Mouse (Mus musculus) forebrain, postnatal 0 days (tissue): ENCODE data around the gene Srrm4. TPM values are rescaled to one million over a fixed set of nuclear protein-coding genes. Genes with fewer than 3 reads are reported as not detected.
"Not testable (repeated sequence)": the region's sequence is repeated elsewhere in the genome, so short reads cannot be mapped to it uniquely, and the experiment has no call there.

Experiments
- ATAC-seq: fragments of 200-750 bp; cut with Nextera tagmentation; 2 replicates; pipeline ENCODE4 v1.8.0; 2017; ENCODE audit warnings: mild to moderate bottlenecking, moderate library complexity
- DNase-seq: peaks from one replicate; pipeline ENCODE4 v3.0.0-alpha.2; 2015
- H3K27ac ChIP-seq: fragments of 300-500 bp; sonication (generic); 2 replicates; pipeline ENCODE4 v1.5.1; 2014; ENCODE audit warnings: low read depth, mild to moderate bottlenecking, antibody characterized with exemption, low read length, moderate library complexity, mixed read lengths
- H3K27me3 ChIP-seq: fragments of 300-500 bp; sonication (generic); 2 replicates; pipeline ENCODE4 v1.6.1; 2014; ENCODE audit warnings: mild to moderate bottlenecking, low read length, mixed read lengths; ENCODE audit not compliant: insufficient read depth
- H3K36me3 ChIP-seq: fragments of 300-500 bp; sonication (generic); 2 replicates; pipeline ENCODE4 v1.6.1; 2014; ENCODE audit warnings: mild to moderate bottlenecking, moderate library complexity; ENCODE audit not compliant: insufficient read depth
- H3K4me1 ChIP-seq: fragments of 300-500 bp; sonication (generic); 2 replicates; pipeline ENCODE4 v1.6.1; 2014; ENCODE audit warnings: antibody characterized with exemption; ENCODE audit not compliant: insufficient read depth
- H3K4me2 ChIP-seq: fragments of 300-500 bp; sonication (generic); 2 replicates; pipeline ENCODE4 v1.6.1; 2014; ENCODE audit warnings: low read depth, mild to moderate bottlenecking, moderate library complexity
- H3K4me3 ChIP-seq: fragments of 300-500 bp; sonication (generic); 2 replicates; pipeline ENCODE4 v1.5.1; 2014; ENCODE audit warnings: low read depth, low read length, mixed read lengths
- H3K9ac ChIP-seq: fragments of 300-500 bp; sonication (generic); 2 replicates; pipeline ENCODE4 v1.6.1; 2014; ENCODE audit warnings: mild to moderate bottlenecking
- H3K9me3 ChIP-seq: fragments of 300-500 bp; sonication (generic); 2 replicates; pipeline ENCODE4 v1.6.1; 2016; ENCODE audit warnings: low read length
- CTCF ChIP-seq: sonication (generic); IDR thresholded peaks from 2 replicates; pipeline ENCODE4 v1.5.1; 2016; ENCODE audit warnings: antibody characterized with exemption, control low read depth, low read depth
- WGBS: fragments of 180-500 bp; shearing (Covaris S2); extraction: QIAGEN DNeasy Blood & Tissue Kit; methylation state at CpG from one replicate; pipeline ENCODE4 v1.1.7; 2014; 5-methylcytosine and 5-hydroxymethylcytosine counted together
- polyA plus RNA-seq: library from polyadenylated mRNA; unstranded; fragments of >200 nt; fragmentation: Nextera tagmentation; extraction: Ambion mirVana; gene quantifications from 2 replicates; pipeline ENCODE4 v1.2.1, GENCODE M21; 2015
- total RNA-seq: library from RNA; depleted of rRNA; stranded (reverse); fragments of >200 nt; gene quantifications from 2 replicates; pipeline ENCODE4 v1.2.3, GENCODE M21; 2014

Srrm4 gene
- total and polyA plus RNA-seq, 2 experiments from 2014 or later = 12.7 to 16.4 TPM

- Histone ChIP-seq H3K9ac (no peak overlapping the region), H3K27ac (no peak overlapping the region), H3K4me1 (no peaks in the 10 kb centered on the region; the same call in 1 of the 2 replicates), H3K27me3 (no peaks in the 10 kb centered on the region), H3K36me3 (peaks cover 4% of the 10 kb centered on the region; the same call in 1 of the 2 replicates), H3K4me2 (no peak overlapping the region), H3K4me3 (no peak overlapping the region), H3K9me3 (no peaks in the 10 kb centered on the region)
- TF ChIP-seq CTCF = no peak
- DNase-seq = no peak
- ATAC-seq = no peak
- 45% methylated on average over 4 of the region's 4 CpGs for WGBS
Observed at GRCm38 (mm10) chr5:116438328-116438727, 153.3 kb downstream of the Srrm4 start.

GRCm38 (mm10) chr5:116436117-116436516, 155.5 kb downstream of the Srrm4 start:
- H3K9ac ChIP-seq = no peak overlapping the region
- no peaks in the 10 kb centered on the region for H3K9me3 ChIP-seq
- no peak overlapping the region for H3K4me2 ChIP-seq
- H3K4me1 ChIP-seq = no peaks in the 10 kb centered on the region
- H3K27ac ChIP-seq = no peak overlapping the region
- ATAC-seq = no peak
- H3K36me3 ChIP-seq = no peaks in the 10 kb centered on the region
- no peak overlapping the region for H3K4me3 ChIP-seq
- DNase-seq = no peak
- no peaks in the 10 kb centered on the region for H3K27me3 ChIP-seq
- TF ChIP-seq CTCF = no peak

GRCm38 (mm10) chr5:116434976-116435850, 156.4 kb downstream of the Srrm4 start:
- WGBS = 48% methylated on average over 13 of the region's 13 CpGs
- Histone ChIP-seq H3K9ac (no peak overlapping the region), H3K4me2 (no peak overlapping the region), H3K4me3 (no peak overlapping the region), H3K27ac (no peak overlapping the region), H3K4me1 (no peaks in the 10 kb centered on the region), H3K9me3 (no peaks in the 10 kb centered on the region), H3K36me3 (no peaks in the 10 kb centered on the region), H3K27me3 (no peaks in the 10 kb centered on the region)
- ATAC-seq (no peak), DNase-seq (no peak)
- TF ChIP-seq CTCF = no peak

- Histone ChIP-seq H3K36me3 (no peaks in the 10 kb centered on the region), H3K4me1 (no peaks in the 10 kb centered on the region), H3K9me3 (no peaks in the 10 kb centered on the region), H3K4me2 (no peak overlapping the region), H3K4me3 (no peak overlapping the region), H3K27me3 (no peaks in the 10 kb centered on the region), H3K27ac (no peak overlapping the region), H3K9ac (no peak overlapping the region)
- no peak for DNase-seq
- TF ChIP-seq CTCF = no peak
- WGBS = 57% methylated on average over 7 of the region's 7 CpGs
- ATAC-seq = no peak
Observed at GRCm38 (mm10) chr5:116432871-116433270, 158.7 kb downstream of the Srrm4 start.

GRCm38 (mm10) chr5:116426701-116427100, 164.9 kb downstream of the Srrm4 start:
- no peak for ATAC-seq
- no peak overlapping the region for H3K9ac ChIP-seq
- no peaks in the 10 kb centered on the region for H3K36me3 ChIP-seq
- no peaks in the 10 kb centered on the region for H3K9me3 ChIP-seq
- 83% methylated on average over 2 of the region's 2 CpGs for WGBS
- no peak for DNase-seq
- H3K4me3 ChIP-seq = no peak overlapping the region
- H3K27me3 ChIP-seq = no peaks in the 10 kb centered on the region
- H3K27ac ChIP-seq = no peak overlapping the region
- no peaks in the 10 kb centered on the region for H3K4me1 ChIP-seq
- no peak for TF ChIP-seq CTCF
- H3K4me2 ChIP-seq = no peak overlapping the region

GRCm38 (mm10) chr5:116425709-116426108, 165.9 kb downstream of the Srrm4 start:
- not testable (repeated sequence) for H3K4me2 ChIP-seq, ATAC-seq, DNase-seq, H3K9ac ChIP-seq, H3K27ac ChIP-seq, H3K4me3 ChIP-seq, H3K27me3 ChIP-seq, H3K4me1 ChIP-seq, H3K9me3 ChIP-seq, H3K36me3 ChIP-seq
- 87% methylated on average over 3 of the region's 3 CpGs for WGBS

- 32% methylated on average over 7 of the region's 7 CpGs for WGBS
- ATAC-seq = no peak; the same call in 1 of the 2 replicates
Observed at GRCm38 (mm10) chr5:116425273-116425672, 166.3 kb downstream of the Srrm4 start.

More at GRCm38 (mm10) chr5:116425273-116425672, 166.3 kb downstream of the Srrm4 start:
- DNase-seq = no peak
- H3K4me1 ChIP-seq = no peaks in the 10 kb centered on the region
- H3K27me3 ChIP-seq = no peaks in the 10 kb centered on the region
- no peak overlapping the region for H3K4me3 ChIP-seq
- H3K27ac ChIP-seq = no peak overlapping the region
- TF ChIP-seq CTCF = no peak
- H3K9ac ChIP-seq = no peak overlapping the region
- H3K9me3 ChIP-seq = no peaks in the 10 kb centered on the region
- no peak overlapping the region for H3K4me2 ChIP-seq
- no peaks in the 10 kb centered on the region for H3K36me3 ChIP-seq
